Mouse (Mus musculus) testis, adult 2 months (tissue): Measurements from ENCODE around the gene Kcnj11.

Experiments
- CTCF ChIP-seq: fragments of 200-500 bp; IDR thresholded peaks from 2 replicates; pipeline ENCODE4 v1.5.1; 2012; ENCODE audit warnings: low read depth, mild to moderate bottlenecking, inconsistent platforms, low read length, moderate library complexity; ENCODE audit not compliant: control insufficient read depth, insufficient read depth, insufficient replicate concordance
- POLR2A ChIP-seq: fragments of 200-500 bp; IDR thresholded peaks from 2 replicates; pipeline ENCODE4 v1.6.1; 2012; ENCODE audit warnings: low read depth, mild to moderate bottlenecking, inconsistent platforms, low read length, moderate library complexity; ENCODE audit not compliant: control insufficient read depth

DNA sequence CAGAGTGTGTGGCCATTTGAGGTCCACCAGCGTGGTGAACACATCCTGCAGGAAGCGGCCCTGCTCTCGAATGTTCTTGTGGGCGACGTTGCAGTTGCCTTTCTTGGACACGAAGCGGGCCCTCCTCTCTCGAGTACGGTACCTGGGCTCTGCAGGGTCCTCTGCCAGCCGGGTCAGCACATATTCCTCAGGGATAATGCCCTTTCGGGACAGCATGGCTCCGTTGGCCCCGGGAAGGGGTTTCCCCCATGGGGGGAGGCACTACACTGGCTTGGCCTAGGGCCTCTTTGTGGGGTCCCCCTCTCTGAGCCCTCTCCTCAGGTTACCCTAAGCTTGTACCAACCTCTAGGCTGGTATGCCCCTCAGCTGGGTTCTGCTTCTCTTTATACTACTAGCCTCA lies 882 bp downstream of the Kcnj11 start:
- TF ChIP-seq CTCF, result no peak
- no peak for TF ChIP-seq POLR2A
